ENCODE assay signal across 19 mouse cellular contexts in the genomic region with DNA sequence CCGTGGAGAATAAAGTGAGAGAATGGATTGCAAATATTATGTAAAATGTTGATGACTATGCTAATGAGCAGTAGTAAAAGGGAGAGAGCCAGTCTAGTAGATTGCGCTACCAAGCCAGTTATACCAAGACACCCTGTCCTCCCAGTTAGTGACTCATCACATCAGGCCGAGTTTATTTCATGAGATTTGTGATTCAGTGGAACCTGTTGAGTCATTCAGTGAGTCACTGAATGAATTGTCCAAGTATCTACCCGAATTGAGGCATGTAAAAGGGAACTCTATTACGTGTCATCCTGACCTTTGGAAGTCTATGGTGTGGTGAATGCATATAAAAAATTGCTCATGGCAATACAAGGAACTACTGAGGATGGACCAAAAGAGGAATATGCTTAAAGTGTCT.
DNase-seq lines count a peak whose midpoint lies in the region; ATAC-seq and TF ChIP-seq lines count a peak whose summit lies in the region.
"Had no signal": no experiment of that assay in that cellular context is flagged by ENCODE, and none has a peak within 500 bp of the region (broad histone marks: within the 10 kb centered on the region; RNA-seq: fewer than 3 reads in every experiment).

No protein-coding gene starts in this region.

- no peak overlapping the region for H3K4me2 ChIP-seq in forebrain, embryonic 12.5 days
- H3K4me2 ChIP-seq in heart, embryonic 12.5 days, result no peak overlapping the region
- H3K4me2 ChIP-seq: hindbrain, embryonic 15.5 days; kidney, embryonic 15.5 days; liver, embryonic 13.5 days; midbrain, embryonic 12.5 days had no signal

- no peaks in the 10 kb centered on the region for H3K27me3 ChIP-seq in MEL (ENCODE audit: control insufficient read depth in 1 of 2, insufficient read depth in 2 of 2, low read length in 2 of 2)
- H3K27me3 ChIP-seq in forebrain, embryonic 12.5 days, result no peaks in the 10 kb centered on the region
- no peaks in the 10 kb centered on the region for H3K27me3 ChIP-seq in heart, embryonic 12.5 days (replicated peaks)
- no peaks in the 10 kb centered on the region for H3K27me3 ChIP-seq in embryonic facial prominence, embryonic 10.5 days (replicated peaks; ENCODE audit: low read depth, poor library complexity, severe bottlenecking)
- H3K27me3 ChIP-seq: hindbrain, embryonic 15.5 days; kidney, embryonic 15.5 days; liver, embryonic 13.5 days; midbrain, embryonic 12.5 days had no signal

- H3K4me3 ChIP-seq in MEL (ENCODE audit: control insufficient read depth in 1 of 2, insufficient read depth in 1 of 2, low read depth in 2 of 2, low read length in 2 of 2), result no peak overlapping the region
- no peak overlapping the region for H3K4me3 ChIP-seq in forebrain, embryonic 12.5 days (replicated peaks)
- H3K4me3 ChIP-seq in heart, embryonic 12.5 days, result no peak overlapping the region
- no peak overlapping the region for H3K4me3 ChIP-seq in embryonic facial prominence, embryonic 10.5 days
- H3K4me3 ChIP-seq: erythroblast, embryonic 14.5 days; hindbrain, embryonic 15.5 days; kidney, embryonic 15.5 days; left cerebral cortex, adult 2 months; liver, embryonic 13.5 days; midbrain, embryonic 12.5 days had no signal

- no peak for TF ChIP-seq RAD21 in MEL (IDR thresholded peaks at IDR 0.05; ENCODE audit: low read depth, low read length)

- no peak overlapping the region for H3K27ac ChIP-seq in MEL (ENCODE audit: control insufficient read depth, low read depth, low read length)
- H3K27ac ChIP-seq in forebrain, embryonic 12.5 days, result no peak overlapping the region
- no peak overlapping the region for H3K27ac ChIP-seq in heart, embryonic 12.5 days (ENCODE audit: poor library complexity, severe bottlenecking)
- H3K27ac ChIP-seq in embryonic facial prominence, embryonic 10.5 days (replicated peaks), result no peak overlapping the region
- H3K27ac ChIP-seq: hindbrain, embryonic 15.5 days; kidney, embryonic 15.5 days; left cerebral cortex, adult 2 months; liver, embryonic 13.5 days; midbrain, embryonic 12.5 days had no signal

- H3K36me3 ChIP-seq in MEL (ENCODE audit: control insufficient read depth in 1 of 2, insufficient read depth in 2 of 2, low read length in 2 of 2), result peaks cover 0 to 9% of the 10 kb centered on the region in 2 experiments; a peak in 2 of 4 replicates
- no peaks in the 10 kb centered on the region for H3K36me3 ChIP-seq in forebrain, embryonic 12.5 days (replicated peaks)
- no peaks in the 10 kb centered on the region for H3K36me3 ChIP-seq in heart, embryonic 12.5 days
- H3K36me3 ChIP-seq in embryonic facial prominence, embryonic 10.5 days (replicated peaks), result no peaks in the 10 kb centered on the region
- H3K36me3 ChIP-seq: hindbrain, embryonic 15.5 days; kidney, embryonic 15.5 days; liver, embryonic 13.5 days; midbrain, embryonic 12.5 days had no signal

- no peak for TF ChIP-seq POLR2A in MEL (IDR thresholded peaks at IDR 0.05; ENCODE audit: control insufficient read depth in 1 of 2, insufficient read depth in 1 of 2, low read depth in 1 of 2, low read length in 2 of 2, poor library complexity in 1 of 2)

- no peaks in the 10 kb centered on the region for H3K79me2 ChIP-seq in MEL (ENCODE audit: control insufficient read depth, insufficient read depth, low read length, poor library complexity)

- H3K9me3 ChIP-seq in MEL (replicated peaks; ENCODE audit: insufficient read depth, low read length), result no peaks in the 10 kb centered on the region
- H3K9me3 ChIP-seq in forebrain, embryonic 12.5 days, result no peaks in the 10 kb centered on the region
- H3K9me3 ChIP-seq in heart, embryonic 12.5 days (replicated peaks), result no peaks in the 10 kb centered on the region
- no peaks in the 10 kb centered on the region for H3K9me3 ChIP-seq in embryonic facial prominence, embryonic 10.5 days
- H3K9me3 ChIP-seq: hindbrain, embryonic 15.5 days; kidney, embryonic 15.5 days; liver, embryonic 13.5 days; midbrain, embryonic 12.5 days had no signal

- WGBS in forebrain, embryonic 12.5 days, result 89% methylated on average over 5 of the region's 5 CpGs
- 78% methylated on average over 5 of the region's 5 CpGs for WGBS in heart, embryonic 12.5 days
- WGBS in embryonic facial prominence, embryonic 10.5 days, result 87% methylated on average over 5 of the region's 5 CpGs

- peak in 1 of 2 experiments; percentile 59; a peak in 1 of 4 replicates for TF ChIP-seq EP300 in MEL (IDR thresholded peaks at IDR 0.05; ENCODE audit: low read depth in 1 of 2, low read length in 2 of 2)

- no peak for ATAC-seq in forebrain, embryonic 12.5 days (ENCODE audit: low FRiP score)
- no peak for ATAC-seq in heart, embryonic 12.5 days (ENCODE audit: insufficient number of reproducible peaks, low FRiP score)

- TF ChIP-seq CTCF in MEL (IDR thresholded peaks at IDR 0.05 in 2 of 3, conservative IDR thresholded peaks at IDR 0.05 in 1 of 3; ENCODE audit: control insufficient read depth in 1 of 3, insufficient read depth in 1 of 3, low read depth in 2 of 3, low read length in 3 of 3, poor library complexity in 1 of 3, severe bottlenecking in 1 of 3), result no peak

- H3K4me1 ChIP-seq in MEL (ENCODE audit: control insufficient read depth in 1 of 2, insufficient read depth in 2 of 2, low read length in 2 of 2), result no peaks in the 10 kb centered on the region; a peak in 1 of 4 replicates
- H3K4me1 ChIP-seq in forebrain, embryonic 12.5 days, result no peaks in the 10 kb centered on the region
- H3K4me1 ChIP-seq in heart, embryonic 12.5 days (replicated peaks), result no peaks in the 10 kb centered on the region
- H3K4me1 ChIP-seq in embryonic facial prominence, embryonic 10.5 days, result no peaks in the 10 kb centered on the region
- H3K4me1 ChIP-seq: hindbrain, embryonic 15.5 days; kidney, embryonic 15.5 days; liver, embryonic 13.5 days; midbrain, embryonic 12.5 days had no signal

- peak; percentile 19 for DNase-seq in layer of hippocampus, adult 9-11 months
- no peak for DNase-seq in layer of hippocampus, postnatal 36 days
- DNase-seq in 416B (ENCODE audit: low read depth) (peak; percentile 74), MEL (ENCODE audit: low read depth, low spot score) (peak; percentile 78)
- peak; percentile 73 for DNase-seq in fibroblast of lung, adult 2 months (ENCODE audit: low read depth)
- no peak for DNase-seq in embryonic facial prominence, embryonic 10.5 days (ENCODE audit: low spot score)
- DNase-seq: cerebellum, adult 11 months; embryo, embryonic 11 days; gastrocnemius, postnatal 36 days; liver, embryonic 13.5 days; lung, postnatal 10 days; spleen, adult 18-20 months had no signal

- no peak overlapping the region for H3K9ac ChIP-seq in MEL (ENCODE audit: control insufficient read depth, low read depth, low read length, poor library complexity, severe bottlenecking)
- no peak overlapping the region for H3K9ac ChIP-seq in forebrain, embryonic 12.5 days
- H3K9ac ChIP-seq in heart, embryonic 12.5 days, result no peak overlapping the region
- H3K9ac ChIP-seq: hindbrain, embryonic 15.5 days; kidney, embryonic 15.5 days; liver, embryonic 13.5 days; midbrain, embryonic 12.5 days had no signal

TF ChIP-seq in MEL, 35 proteins besides CTCF, POLR2A, EP300 and RAD21:
- TF ChIP-seq ETS1 (IDR thresholded peaks at IDR 0.05; ENCODE audit: low read depth, low read length) (peak; percentile 23), GATA1 (IDR thresholded peaks at IDR 0.05; ENCODE audit: low read depth, low read length) (no peak), JUND (IDR thresholded peaks at IDR 0.05; ENCODE audit: low read depth, low read length) (peak; percentile 77; the same call in 1 of the 2 replicates), TAL1 (IDR thresholded peaks at IDR 0.05; ENCODE audit: low read length) (no peak), MAFK (IDR thresholded peaks at IDR 0.05; ENCODE audit: borderline replicate concordance, low read depth, low read length) (no peak)

Comparison
In these comparisons a context has a peak if more than half of its experiments do, and no peak if none do; other contexts are left out.
1. DNase-seq: peak in layer of hippocampus, adult 9-11 months (single experiment), 416B (single experiment), MEL (single experiment) and fibroblast of lung, adult 2 months (single experiment); none in layer of hippocampus, postnatal 36 days (0 of 2) and embryonic facial prominence, embryonic 10.5 days (single experiment).